Mouse (Mus musculus) cerebellum, adult 8-10 months (tissue): ENCODE results near the gene Tbccd1.

Experiments
- DNase-seq: peaks from one replicate; pipeline ENCODE4 v3.0.0; 2022

Tbccd1 gene

DNA sequence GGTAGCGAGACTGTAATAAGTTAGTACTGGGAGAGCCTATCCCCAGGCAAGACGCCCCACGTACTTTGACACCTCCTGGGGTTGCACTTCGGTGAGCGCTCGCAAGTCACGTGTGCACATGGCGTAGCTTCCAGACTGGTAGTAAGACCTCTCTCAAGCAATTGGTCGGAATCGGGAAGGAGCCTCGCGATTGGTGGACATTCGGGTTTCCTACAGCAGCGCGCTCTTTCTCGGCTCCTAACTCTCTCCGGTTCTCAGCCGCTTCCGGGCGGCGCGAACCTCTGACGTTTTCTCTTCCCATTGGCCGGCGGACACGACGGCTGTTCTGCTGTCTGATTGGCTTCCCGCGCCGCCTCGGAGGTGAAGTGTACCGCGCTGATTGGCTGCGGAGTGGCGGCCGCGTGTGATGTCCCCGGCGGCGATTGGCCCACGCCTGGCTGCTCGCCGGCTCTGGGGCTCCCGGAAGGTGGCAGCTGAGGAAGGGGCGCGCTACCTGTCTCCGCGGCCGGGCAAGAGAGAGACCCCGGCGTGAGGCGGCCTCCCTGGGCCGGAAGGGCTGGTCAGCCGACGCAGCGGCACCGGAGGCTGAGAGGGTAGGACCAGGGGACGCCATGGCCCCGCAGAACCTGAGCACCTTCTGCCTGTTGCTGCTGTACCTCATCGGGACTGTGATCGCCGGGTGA is at the start of gene Tbccd1, which contains the start of gene Dnajb11:
Gene Tbccd1, minus strand, starts transcription at position 239 of the 683 bp plus-strand sequence.
Gene Dnajb11, plus strand, starts transcription at position 415 of the 683 bp plus-strand sequence.
- peak; percentile 98 for DNase-seq

DNA sequence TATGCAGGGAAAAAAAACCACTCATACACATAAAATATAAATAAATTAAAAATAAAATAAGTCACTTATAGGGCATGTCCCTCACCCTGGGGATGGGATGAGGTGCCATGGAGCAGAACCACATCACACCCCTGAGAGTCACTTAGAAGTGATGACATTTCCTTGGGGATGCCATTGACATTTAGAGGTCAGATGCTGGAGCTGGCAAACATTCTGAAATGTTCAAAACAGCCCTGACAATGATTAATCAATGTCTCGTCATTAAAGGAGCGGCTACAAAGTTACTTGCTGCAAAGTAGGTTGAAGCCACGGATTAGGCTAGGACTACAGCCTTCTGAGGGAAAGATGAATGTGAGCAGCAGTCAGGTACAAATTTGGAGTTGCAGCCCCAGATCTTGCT is 43.9 kb upstream of the Tbccd1 start:
- no peak for DNase-seq

DNA sequence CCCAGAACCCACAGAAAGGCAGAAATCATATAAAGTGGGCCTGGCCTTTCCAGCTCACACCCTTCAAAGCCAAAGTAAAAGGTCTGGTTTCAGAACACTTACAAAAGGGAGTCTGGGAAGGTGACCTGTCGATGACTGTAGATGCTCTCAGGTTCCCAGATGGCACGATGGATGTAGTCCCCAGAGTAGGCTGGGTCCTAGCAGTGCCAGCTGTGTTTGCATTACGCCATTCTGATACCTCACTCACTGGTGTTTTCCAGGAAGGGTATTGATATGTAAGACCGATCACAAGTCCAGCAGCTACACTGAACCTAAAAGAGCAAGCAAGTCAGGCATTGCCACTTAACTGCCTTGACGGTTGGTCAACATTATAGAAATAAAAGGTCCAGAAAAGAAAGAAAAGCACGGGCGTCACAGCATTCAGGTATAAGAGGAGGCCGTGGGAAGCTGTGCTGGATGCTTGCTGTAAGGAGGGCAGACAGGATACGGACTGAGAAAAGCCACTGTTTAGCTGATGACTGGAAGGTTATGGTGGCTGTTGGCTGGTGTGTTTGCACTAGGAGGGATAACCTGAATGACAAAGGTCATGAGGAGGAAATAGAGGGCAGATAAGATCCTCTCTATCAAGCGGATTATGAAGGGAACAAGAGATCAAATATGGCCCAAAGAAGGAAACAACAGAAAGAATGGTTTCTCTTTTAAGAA is 42.5 kb upstream of the Tbccd1 start:
- DNase-seq = no peak

DNA sequence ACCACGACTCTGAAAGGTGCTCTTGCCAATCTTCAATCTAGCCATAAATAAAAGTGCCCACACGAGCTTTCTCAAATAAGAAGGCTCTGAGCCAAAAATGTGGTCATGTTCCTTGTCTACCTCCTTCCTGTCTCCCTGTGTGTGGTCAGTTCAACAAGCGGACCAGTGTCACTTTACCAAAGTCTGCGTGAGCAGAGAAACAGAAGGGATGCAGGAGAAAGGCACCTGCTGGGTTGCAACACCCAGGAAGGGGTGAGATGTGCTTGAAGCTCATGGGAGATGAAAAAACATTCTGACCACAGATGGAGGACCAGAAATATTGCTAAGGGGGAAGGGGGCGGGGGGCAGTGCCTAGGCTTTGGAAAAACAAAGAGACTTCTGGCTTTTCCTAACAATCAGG is 41.9 kb upstream of the Tbccd1 start:
- DNase-seq = no peak

DNA sequence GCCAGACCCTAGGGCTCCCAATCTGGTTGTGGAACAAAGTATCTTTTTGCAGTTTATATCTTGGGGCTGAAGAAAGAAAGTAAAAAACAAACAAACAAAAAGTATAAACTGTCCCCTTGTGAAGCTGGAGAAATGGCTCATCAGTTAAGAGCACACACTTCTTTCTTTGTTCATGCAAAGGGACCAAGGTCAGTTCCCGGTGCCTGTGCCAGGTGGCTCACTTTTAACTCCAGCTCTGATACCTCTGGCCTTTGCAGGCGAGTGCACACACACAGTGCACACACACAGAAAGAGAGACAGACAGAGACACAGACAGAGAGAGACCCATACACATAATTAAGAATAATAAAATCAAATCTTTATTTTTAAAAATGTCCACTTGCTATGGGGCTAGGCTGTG is 39.1 kb upstream of the Tbccd1 start:
- no peak for DNase-seq

DNA sequence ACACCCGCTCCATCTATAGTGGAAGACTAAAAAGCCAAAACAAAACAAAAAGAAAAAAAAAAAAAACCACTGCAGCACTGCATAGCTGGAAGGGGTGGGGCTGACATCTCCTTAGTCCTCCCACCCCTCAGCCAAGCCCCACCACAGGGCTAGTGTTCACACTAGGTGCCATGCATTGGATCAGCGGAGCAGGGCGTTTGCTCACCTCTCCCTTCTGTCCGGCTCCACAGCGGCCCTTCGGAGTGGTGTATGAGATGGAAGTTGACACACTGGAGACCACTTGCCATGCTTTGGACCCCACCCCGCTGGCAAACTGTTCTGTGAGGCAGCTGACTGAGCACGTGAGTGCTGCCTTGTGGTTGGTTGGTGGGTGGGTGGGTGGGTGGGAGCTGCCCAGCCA is 36.6 kb upstream of the Tbccd1 start:
- no peak for DNase-seq

DNA sequence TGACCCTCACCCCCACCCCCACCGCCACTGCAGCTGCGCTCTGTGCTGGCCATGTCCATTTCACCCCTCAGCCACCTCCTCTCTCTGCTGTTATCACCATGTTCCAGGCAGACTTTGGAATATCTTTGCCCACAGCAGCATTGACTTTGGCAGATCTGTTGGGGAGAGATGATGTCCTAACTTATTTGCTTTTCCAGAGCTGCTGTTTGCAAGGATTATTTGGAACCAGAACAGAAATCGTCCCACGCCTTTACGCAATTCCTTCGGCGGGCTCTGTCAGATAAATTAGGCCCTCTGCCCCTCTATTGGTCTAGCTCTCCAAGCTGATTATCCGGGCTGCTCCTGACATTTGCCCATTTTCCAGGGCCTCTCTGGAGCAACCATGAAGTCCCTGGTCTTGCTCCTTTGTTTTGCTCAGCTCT is 34.3 kb upstream of the Tbccd1 start:
- DNase-seq = no peak

DNA sequence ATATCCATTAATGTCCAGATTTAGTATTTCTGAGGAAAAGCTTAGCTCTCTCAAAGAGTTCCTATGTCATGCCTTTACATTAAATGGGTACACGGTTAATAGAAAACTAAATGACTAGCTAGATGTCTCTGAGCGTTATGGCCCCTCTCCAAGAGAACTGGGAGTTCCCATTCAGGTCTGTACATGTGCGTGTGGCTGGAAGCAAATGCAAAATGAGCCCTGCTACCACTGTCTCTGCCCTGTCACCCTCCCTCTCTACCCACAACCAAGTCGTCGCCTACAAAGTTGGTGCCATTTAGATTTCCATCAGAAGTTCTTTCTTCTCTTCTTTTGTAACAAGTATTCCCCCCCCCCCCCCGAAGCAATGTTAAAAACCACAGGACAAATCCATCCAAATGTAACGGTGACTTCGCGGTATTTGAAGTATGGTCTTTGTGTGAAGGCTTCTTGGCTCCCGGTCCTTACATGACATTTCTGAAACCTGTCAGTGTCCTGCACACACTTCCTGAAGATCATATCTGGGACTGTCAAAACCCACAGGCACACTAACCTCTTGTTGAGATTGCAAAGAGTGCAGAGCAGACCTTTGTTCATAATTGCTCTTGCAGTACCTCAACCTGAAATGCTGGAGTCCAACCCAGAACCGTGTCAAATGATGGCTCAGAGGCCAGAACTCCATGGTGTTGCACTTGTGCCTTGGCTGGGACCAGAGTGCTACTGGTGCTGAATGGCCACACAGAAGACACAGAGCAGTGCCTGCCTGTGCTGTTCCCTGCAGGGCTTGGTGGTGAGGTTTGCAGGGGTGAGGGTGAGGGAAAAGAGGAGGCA is 33.4 kb upstream of the Tbccd1 start, which contains the start of gene Ahsg:
Gene Ahsg, plus strand, starts transcription at position 595 of the 828 bp plus-strand sequence.
- DNase-seq = no peak

DNA sequence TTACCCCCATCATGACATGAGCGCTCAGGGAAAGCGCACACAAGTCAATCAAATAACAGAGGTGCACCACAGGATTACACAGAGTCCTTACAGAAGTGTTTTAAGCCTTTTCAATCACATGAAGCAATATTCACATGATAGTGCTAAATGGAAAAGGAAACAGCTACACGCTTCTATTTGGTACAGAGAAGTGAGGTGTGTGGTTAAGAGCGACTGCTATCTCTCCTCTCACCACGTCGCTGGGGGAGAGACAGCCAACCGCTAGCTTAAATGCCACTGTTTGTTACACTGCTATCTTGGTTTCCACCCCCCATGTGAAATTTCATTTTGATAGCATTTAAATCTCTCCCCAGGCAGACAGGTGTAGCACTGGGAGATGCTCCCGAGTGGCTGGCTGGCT is 32.2 kb upstream of the Tbccd1 start:
- no peak for DNase-seq

DNA sequence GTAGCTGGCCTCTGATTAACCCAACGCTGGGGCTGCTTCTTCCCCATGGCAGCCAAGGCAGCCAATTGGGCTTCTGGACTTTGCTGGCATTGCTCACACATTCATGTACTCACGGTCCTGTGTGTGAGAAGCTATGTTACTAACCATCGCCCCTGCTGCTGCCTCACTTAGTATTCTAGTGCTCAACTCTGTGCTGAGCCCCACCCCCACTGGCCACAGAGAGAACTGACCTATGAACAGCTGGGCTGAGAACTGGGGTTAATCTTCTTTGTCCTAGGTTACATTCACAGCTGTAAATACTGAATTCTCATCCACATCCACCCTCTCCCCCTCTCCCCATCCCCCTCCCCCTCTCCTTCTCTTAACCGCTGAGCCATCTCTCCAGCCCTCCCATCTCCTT is 31.4 kb upstream of the Tbccd1 start:
- no peak for DNase-seq

DNA sequence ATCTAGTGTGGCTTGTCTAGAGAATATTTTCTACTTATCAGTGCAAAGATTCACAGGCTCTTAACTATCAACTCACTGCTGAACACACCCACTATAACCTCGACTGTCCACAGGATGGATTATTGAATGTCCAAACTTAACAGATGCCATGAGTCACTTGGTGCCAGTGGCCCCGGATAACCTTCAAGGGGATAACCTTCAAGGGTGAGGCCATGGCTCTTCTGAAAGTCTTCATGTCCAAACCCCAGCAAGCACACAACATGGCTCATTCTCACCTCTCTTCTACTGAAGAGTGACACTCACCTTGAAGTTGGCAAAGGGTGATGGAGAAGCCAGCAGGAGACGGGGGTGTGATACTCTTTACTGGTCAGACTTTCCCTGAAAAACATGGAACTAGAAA is 29.3 kb upstream of the Tbccd1 start:
- no peak for DNase-seq

DNA sequence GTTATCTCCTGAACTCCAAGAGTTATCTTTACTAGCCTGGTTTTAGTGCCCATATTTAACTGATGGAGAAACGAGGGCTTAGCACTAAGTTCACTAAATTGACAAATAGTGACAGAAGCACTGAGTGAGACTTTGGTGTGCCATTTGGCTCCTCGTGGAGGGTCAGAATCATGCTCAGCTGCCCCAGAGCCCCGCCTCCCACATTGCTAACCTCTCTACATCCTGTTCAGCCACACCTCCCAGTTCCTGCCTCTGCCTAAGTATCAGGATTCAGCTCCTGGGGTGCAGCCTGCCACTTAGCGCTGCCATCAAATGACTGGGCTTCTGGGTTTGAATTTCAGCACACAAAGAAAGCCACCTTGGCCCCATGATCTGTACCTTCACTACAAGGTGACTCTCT is 27.9 kb upstream of the Tbccd1 start:
- DNase-seq = no peak

DNA sequence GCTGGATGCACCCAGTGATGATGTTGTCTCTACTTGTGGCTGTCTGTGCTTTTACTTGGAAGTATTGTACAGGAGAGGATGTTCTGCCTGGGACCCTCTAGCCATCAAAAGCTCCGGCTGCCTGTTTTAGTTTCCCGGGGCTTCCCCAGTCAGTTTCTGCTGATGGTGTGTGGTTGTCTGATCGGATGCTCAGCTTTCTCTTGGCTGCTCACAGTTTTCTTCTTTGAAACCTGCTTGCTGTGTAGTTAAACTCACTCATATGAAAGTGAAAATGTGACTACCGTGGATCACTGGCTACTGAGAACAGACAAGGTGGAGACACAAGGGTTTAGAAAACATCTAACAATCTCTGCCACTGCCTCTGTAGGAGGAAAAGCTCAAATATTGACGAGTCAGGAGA is 26.0 kb upstream of the Tbccd1 start:
- no peak for DNase-seq

DNA sequence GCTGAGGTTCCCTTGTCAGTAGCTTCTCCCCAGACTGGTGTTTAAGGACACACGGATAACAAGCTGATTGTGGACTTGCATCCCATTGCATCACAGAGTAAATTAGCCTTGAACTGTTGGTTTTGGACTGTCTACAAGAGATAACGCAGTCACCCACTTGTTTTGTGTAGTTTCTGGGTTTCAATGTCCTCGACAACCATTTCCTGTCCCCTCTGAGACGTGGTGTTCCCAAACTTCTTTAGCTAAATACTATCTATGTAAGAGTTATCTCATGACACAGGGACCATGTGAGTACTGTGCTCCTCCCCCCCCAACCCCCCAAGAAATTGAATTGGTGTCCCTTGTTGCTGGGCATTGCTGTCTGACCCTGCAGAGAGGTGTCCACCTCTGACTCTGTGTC is 24.0 kb upstream of the Tbccd1 start:
- no peak for DNase-seq

DNA sequence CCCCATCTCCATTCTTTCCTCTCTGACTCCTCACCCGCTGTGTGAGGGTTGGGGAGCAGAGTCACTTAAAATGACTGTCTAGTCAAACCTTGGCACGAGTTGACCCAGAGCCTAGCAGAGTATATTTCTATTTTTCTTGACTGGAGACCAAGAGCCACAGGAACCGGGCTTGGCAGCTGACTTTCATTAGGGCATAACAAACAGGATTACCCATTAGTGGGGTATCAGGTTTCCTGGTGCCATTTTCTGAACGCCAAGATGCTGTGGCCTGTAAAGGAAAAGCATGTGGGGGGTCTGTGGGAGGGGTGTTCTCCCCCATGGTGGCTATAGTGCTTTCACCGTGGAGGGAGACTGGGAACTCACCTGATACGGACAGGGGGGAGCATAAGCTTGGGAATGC is 23.4 kb upstream of the Tbccd1 start:
- no peak for DNase-seq

DNA sequence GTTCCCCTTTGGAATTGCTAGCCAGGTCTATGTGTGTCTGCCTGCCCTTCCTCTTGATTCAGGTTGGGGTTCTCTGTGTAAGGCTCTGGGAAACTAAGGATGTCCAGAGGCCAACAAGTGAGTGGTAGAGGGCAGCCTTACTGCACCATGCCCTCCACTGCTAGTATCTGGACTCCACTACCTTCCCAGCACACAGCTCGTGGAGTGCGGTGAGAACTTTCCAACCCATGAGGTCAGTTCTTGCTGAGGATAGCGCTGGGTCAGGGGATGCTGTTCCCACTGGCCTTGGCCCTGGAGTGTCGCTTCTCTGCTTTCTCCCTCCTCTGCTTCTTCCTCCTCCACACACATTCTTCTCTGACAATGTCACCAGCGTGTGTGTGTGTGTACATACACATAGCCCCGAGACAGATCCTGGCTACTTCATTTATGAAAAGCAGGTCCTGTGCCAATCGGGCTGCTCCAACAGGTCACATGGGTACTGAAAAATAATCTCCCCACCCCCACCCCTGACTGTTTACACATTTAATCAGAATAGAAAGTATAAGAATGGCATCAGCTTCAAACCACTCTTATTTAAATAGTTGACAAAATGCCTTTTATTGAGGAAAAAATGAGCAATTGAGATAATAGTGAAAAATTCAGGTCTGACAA is 22.6 kb upstream of the Tbccd1 start:
- DNase-seq = no peak

DNA sequence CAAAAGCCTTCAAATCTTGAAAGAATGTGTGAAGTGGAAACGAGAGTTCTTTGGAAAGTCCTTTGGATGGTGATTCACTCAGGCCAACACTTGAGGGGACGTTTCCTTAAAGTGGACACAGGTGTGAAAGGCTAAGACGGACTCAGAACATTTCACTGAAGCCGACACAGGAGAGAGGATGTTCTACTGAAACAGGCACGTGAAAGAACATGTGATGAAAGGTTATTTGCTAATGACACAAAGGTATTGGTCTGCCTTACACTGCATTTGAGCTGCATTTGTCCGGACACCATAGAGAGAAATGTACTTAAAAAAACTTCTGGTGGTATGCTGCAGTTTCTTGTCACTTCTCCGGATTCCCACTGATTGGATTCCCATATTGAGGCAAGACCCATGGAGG is 21.2 kb upstream of the Tbccd1 start:
- no peak for DNase-seq

DNA sequence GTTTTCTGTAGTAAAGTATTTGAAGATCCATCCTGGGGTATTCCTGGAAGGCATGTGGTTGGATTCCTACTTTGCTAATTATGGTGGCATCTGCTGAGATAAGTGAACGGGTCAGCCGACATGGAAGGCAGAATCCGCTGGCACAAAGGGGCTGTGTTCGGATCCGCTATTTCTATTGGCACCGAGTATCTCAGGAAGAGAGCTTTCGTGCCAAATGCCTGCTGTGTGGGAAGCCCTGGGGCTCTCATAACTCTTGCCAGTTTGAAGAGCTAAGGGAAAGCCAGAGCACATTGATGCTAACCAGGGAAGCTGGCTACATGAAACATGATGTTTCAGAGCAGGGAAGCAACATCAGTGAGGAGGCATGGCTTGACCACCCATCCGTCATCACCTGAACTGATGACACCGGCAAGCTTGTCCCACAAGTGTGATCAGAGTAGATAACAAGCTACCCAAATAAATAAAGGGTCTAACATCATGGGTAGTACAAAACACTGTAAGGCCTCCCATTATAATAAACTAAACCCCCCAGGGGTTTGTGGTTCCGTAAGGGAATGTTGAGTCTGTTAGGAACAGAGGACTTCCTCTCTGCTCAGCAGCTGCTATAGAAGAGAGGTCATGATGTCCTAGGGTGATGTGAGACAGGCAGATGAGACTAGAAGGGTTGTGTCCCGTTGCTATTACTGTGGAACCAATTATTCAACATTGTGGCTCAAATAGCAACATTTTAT is 20.4 kb upstream of the Tbccd1 start:
- peak; percentile 4 for DNase-seq

DNA sequence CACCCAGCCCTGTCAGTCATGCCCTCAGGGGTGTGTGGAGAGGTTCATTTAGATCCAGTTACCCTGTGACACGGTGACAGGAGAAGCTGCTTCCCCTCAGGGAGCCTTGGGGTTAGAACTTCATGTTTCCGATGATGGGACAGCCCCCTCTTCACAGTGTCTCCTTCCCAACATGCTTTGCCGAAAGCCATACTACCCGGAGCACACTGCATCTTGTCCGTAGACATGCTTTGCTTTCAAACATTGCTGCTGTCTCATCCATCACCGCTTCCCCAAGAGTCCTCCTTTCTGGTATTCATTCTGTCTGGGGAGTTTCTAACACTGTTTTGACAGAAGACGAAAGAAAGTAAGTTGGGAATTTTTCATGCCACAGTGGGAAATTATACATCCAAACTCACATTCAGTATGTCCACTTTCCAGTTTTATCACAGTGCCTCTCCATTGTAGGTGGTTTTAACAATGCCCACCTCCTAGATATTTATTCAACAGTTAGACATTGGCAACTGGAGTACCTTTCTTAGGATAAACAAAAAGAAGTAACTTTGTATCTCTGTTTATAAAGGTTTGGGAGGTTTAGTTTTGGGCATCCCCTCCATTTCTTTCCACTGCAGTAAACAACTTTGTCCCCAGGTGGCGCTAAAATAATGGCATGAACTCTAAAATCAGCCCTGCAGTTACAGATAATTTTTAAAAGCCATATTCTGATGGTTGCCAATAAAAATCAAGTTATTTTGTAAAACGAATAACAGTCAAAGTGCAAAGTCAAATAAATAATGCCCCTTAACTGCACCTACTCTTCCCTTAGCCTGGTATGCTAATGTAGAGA is 19.0 kb upstream of the Tbccd1 start:
- peak; percentile 15 for DNase-seq

DNA sequence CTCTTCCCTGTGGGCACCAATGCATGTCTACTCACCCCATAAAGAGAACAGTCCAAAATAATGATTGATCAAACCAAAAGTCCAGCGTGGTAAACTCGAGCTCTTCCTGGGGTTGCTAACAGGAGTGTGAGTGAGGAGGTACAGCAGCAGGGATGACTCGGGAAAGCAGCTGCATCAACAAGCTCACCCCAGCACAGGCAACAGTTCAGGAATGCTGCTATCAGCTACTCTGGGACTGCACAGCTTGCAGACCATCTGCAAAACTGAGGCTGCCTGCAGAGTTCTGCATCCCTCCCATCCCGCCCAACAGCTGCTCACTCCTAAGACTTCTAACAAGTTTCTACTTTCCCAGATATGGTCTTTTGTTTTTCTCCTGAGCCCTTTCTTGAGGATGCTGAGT is 15.9 kb upstream of the Tbccd1 start:
- no peak for DNase-seq

DNA sequence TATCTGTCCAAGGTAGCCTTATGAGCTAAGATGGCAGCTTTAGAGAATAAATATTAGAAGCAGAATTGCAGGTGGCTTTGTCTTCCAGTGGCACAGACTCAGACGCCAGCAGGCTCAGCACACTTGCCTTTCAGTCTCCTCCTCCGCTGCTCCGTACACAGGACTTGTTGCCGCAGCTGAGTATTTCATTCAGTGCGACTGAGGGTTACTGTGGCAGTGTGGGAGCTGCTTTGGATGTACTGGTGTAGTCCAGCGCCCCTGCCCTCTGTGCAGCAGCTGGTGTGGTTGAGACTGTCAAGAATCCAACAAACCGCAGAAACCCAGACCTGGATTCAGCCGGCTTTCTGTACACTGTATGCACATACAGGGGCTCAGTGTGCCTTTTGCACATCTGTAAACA is 14.9 kb upstream of the Tbccd1 start:
- DNase-seq = no peak

DNA sequence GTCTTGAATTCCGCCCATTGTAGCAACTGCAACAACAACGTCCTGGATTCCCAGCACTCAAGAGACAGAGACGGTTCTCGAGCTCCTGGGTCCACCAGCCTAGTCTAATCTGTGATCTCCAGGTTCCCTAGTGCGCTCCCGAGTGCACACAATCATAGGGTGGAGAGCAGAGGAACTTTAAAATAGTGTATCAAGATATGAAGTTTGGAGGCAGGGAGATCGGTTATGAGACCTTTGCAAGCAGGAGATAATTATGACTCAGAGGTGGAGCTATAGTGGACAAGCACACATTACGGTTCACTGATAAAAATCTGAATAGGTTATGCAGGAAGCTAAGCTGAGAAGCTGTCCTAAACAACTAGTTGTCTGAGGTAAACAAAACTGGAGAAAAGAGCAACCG is 696 bp downstream of the Tbccd1 start:
- DNase-seq = no peak
